Mouse (Mus musculus): ENCODE measurements at regions not wholly inside any gene's neighbourhood (a gene's known extent, or its start where the extent isn't known, plus 50 kb on each side); places are given as distances from the start of the nearest gene placed in this dataset.
A peak's percentile ranks its signal among the peaks of the same experiment; 100 is the strongest.

DNA sequence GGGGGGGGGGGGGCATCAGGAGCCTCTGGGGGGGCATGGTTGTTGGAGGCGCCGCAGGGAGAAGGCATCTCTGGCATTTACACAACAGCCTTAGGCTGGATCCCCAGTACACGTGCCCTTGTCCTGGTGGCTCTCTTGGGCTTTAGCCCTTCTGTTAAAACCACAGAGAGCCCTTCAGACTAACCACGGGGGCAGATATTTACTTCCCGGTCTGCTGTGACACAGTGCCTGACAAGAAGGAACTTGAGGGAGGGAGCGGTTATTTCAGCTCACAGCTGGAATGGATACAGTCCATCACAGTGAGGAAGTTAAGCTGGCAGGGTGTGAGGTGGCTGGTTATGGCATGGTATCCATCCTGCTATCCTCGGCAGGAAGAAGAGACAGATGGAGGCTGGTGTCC lies 71.0 kb upstream of the Gm11733 start:
- Histone ChIP-seq H3K4me3 (no peak overlapping the region), H3K4me1 (ENCODE audit: control insufficient read depth, insufficient read depth, low read length) (peaks cover 3% of the 10 kb centered on the region), H3K27me3 (ENCODE audit: control insufficient read depth, insufficient read depth, low read length) (peaks cover 2% of the 10 kb centered on the region; the same call in 1 of the 2 replicates), H3K27ac (no peak overlapping the region), H3K9ac (ENCODE audit: low read depth, low read length) (no peak overlapping the region), H3K79me2 (replicated peaks; ENCODE audit: control insufficient read depth, insufficient read depth, low read length) (no peaks in the 10 kb centered on the region), H3K36me3 (ENCODE audit: control insufficient read depth, insufficient read depth, low read length) (no peaks in the 10 kb centered on the region)
- WGBS, result 29% methylated on average over 7 of the region's 7 CpGs
- TF ChIP-seq EP300 (IDR thresholded peaks at IDR 0.05; ENCODE audit: insufficient read depth, low read depth, low read length), result no peak
- no peak for TF ChIP-seq CTCF (IDR thresholded peaks at IDR 0.05)
- TF ChIP-seq POLR2A (IDR thresholded peaks at IDR 0.05; ENCODE audit: insufficient read depth, low read depth, low read length), result no peak
- intact Hi-C loops (cut with DNase I), result no loop called here
- peak in 1 of 2 experiments; percentile 40 for DNase-seq

GRCm38 (mm10) chr11:117413942-117414705 lies 70.0 kb upstream of the Gm11733 start:
- WGBS, result 40% methylated on average over 11 of the region's 11 CpGs
- Histone ChIP-seq H3K4me1 (ENCODE audit: control insufficient read depth, insufficient read depth, low read length) (peaks cover 6% of the 10 kb centered on the region), H3K79me2 (replicated peaks; ENCODE audit: control insufficient read depth, insufficient read depth, low read length) (no peaks in the 10 kb centered on the region), H3K4me3 (no peak overlapping the region; the same call in 1 of the 2 replicates), H3K27ac (peak overlapping the region; percentile 6; the same call in 1 of the 2 replicates), H3K36me3 (ENCODE audit: control insufficient read depth, insufficient read depth, low read length) (no peaks in the 10 kb centered on the region), H3K9ac (ENCODE audit: low read depth, low read length) (no peak overlapping the region), H3K27me3 (ENCODE audit: control insufficient read depth, insufficient read depth, low read length) (no peaks in the 10 kb centered on the region)
- peak in 1 of 2 experiments; percentile 14 for DNase-seq
- intact Hi-C loops (cut with DNase I), result no loop called here
- TF ChIP-seq POLR2A (IDR thresholded peaks at IDR 0.05; ENCODE audit: insufficient read depth, low read depth, low read length) (no peak), CTCF (IDR thresholded peaks at IDR 0.05) (no peak), EP300 (IDR thresholded peaks at IDR 0.05; ENCODE audit: insufficient read depth, low read depth, low read length) (no peak)

GRCm38 (mm10) chr11:117414871-117415323 lies 69.3 kb upstream of the Gm11733 start:
- peak overlapping the region; percentile 39; the same call in 1 of the 2 replicates for H3K9ac ChIP-seq (ENCODE audit: low read depth, low read length)
- WGBS, result 2% methylated on average over 21 of the region's 21 CpGs
- H3K27ac ChIP-seq, result peak overlapping the region; percentile 6
- H3K79me2 ChIP-seq (replicated peaks; ENCODE audit: control insufficient read depth, insufficient read depth, low read length), result no peaks in the 10 kb centered on the region
- H3K4me3 ChIP-seq, result peak overlapping the region; percentile 32
- H3K4me1 ChIP-seq (ENCODE audit: control insufficient read depth, insufficient read depth, low read length), result peaks cover 11% of the 10 kb centered on the region
- DNase-seq, result peak; percentile 82 to 84
- no peak for TF ChIP-seq CTCF (IDR thresholded peaks at IDR 0.05)
- 0 out of 2 replicates have a peak, but pooled peaks have one; percentile 31 for TF ChIP-seq POLR2A (IDR thresholded peaks at IDR 0.05; ENCODE audit: insufficient read depth, low read depth, low read length)
- no peaks in the 10 kb centered on the region for H3K27me3 ChIP-seq (ENCODE audit: control insufficient read depth, insufficient read depth, low read length)
- intact Hi-C loops (cut with DNase I), result no loop called here
- H3K36me3 ChIP-seq (ENCODE audit: control insufficient read depth, insufficient read depth, low read length), result no peaks in the 10 kb centered on the region

DNA sequence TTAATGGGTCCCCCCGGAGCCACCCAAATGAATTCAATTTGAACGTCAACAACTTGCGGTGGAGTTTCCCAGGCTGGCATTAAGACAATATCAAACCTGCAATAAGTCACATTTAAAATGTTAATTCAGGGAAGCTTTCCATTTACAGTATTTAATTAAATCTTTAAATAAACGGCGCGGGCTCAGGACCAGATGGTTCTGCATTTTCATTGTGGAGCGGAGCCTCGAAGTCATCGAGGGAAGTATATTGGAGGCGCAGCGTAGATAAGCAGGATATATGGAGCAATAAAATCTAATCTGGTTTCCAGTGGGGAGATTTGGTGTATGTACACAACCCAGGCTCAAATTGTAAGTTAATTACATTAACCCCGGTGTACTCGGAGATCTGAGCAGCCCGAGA lies 68.7 kb upstream of the Gm11733 start:
- no peak for TF ChIP-seq CTCF (IDR thresholded peaks at IDR 0.05)
- no peak for TF ChIP-seq EP300 (IDR thresholded peaks at IDR 0.05; ENCODE audit: insufficient read depth, low read depth, low read length)
- TF ChIP-seq POLR2A (IDR thresholded peaks at IDR 0.05; ENCODE audit: insufficient read depth, low read depth, low read length), result no peak
- H3K27ac ChIP-seq, result no peak overlapping the region
- peak overlapping the region; percentile 32 for H3K4me3 ChIP-seq
- no peaks in the 10 kb centered on the region for H3K27me3 ChIP-seq (ENCODE audit: control insufficient read depth, insufficient read depth, low read length)
- no peak for DNase-seq
- H3K36me3 ChIP-seq (ENCODE audit: control insufficient read depth, insufficient read depth, low read length), result no peaks in the 10 kb centered on the region
- H3K4me1 ChIP-seq (ENCODE audit: control insufficient read depth, insufficient read depth, low read length), result peaks cover 11% of the 10 kb centered on the region
- 12% methylated on average over 14 of the region's 14 CpGs for WGBS
- no peak overlapping the region for H3K9ac ChIP-seq (ENCODE audit: low read depth, low read length)
- no peaks in the 10 kb centered on the region for H3K79me2 ChIP-seq (replicated peaks; ENCODE audit: control insufficient read depth, insufficient read depth, low read length)
- intact Hi-C loops (cut with DNase I), result no loop called here

- no peak overlapping the region for H3K4me3 ChIP-seq
- H3K27ac ChIP-seq, result no peak overlapping the region
- H3K36me3 ChIP-seq (ENCODE audit: control insufficient read depth, insufficient read depth, low read length), result no peaks in the 10 kb centered on the region
- TF ChIP-seq POLR2A (IDR thresholded peaks at IDR 0.05; ENCODE audit: insufficient read depth, low read depth, low read length) (no peak), EP300 (IDR thresholded peaks at IDR 0.05; ENCODE audit: insufficient read depth, low read depth, low read length) (no peak), CTCF (IDR thresholded peaks at IDR 0.05) (no peak)
- no peak overlapping the region for H3K9ac ChIP-seq (ENCODE audit: low read depth, low read length)
- DNase-seq, result peak in 1 of 2 experiments; percentile 18
- H3K79me2 ChIP-seq (replicated peaks; ENCODE audit: control insufficient read depth, insufficient read depth, low read length), result no peaks in the 10 kb centered on the region
- WGBS, result 24% methylated on average over 13 of the region's 13 CpGs
- H3K4me1 ChIP-seq (ENCODE audit: control insufficient read depth, insufficient read depth, low read length), result peaks cover 11% of the 10 kb centered on the region
- intact Hi-C loops (cut with DNase I), result no loop called here
- no peaks in the 10 kb centered on the region for H3K27me3 ChIP-seq (ENCODE audit: control insufficient read depth, insufficient read depth, low read length)
Measured at GRCm38 (mm10) chr11:117415955-117416354, 68.2 kb upstream of the Gm11733 start.

GRCm38 (mm10) chr11:117416984-117417670 lies 67.0 kb upstream of the Gm11733 start:
- Histone ChIP-seq H3K27me3 (ENCODE audit: control insufficient read depth, insufficient read depth, low read length) (no peaks in the 10 kb centered on the region), H3K9ac (ENCODE audit: low read depth, low read length) (no peak overlapping the region), H3K79me2 (replicated peaks; ENCODE audit: control insufficient read depth, insufficient read depth, low read length) (no peaks in the 10 kb centered on the region), H3K4me1 (ENCODE audit: control insufficient read depth, insufficient read depth, low read length) (peaks cover 11% of the 10 kb centered on the region), H3K4me3 (no peak overlapping the region), H3K27ac (no peak overlapping the region; the same call in 1 of the 2 replicates), H3K36me3 (ENCODE audit: control insufficient read depth, insufficient read depth, low read length) (no peaks in the 10 kb centered on the region)
- DNase-seq, result peak in 1 of 2 experiments; percentile 40
- WGBS, result 49% methylated on average over 8 of the region's 8 CpGs
- TF ChIP-seq EP300 (IDR thresholded peaks at IDR 0.05; ENCODE audit: insufficient read depth, low read depth, low read length) (0 out of 2 replicates have a peak, but pooled peaks have one; percentile 12), POLR2A (IDR thresholded peaks at IDR 0.05; ENCODE audit: insufficient read depth, low read depth, low read length) (no peak), CTCF (IDR thresholded peaks at IDR 0.05) (peak; percentile 48)
- intact Hi-C loops (cut with DNase I), result no loop called here
